Mouse (Mus musculus) neural tube, embryonic 14.5 days (tissue): ENCODE results near the gene Gm11032. TPM values are rescaled to one million over a fixed set of nuclear protein-coding genes. Genes with fewer than 3 reads are reported as not detected.
"Not testable (repeated sequence)": the region's sequence is repeated elsewhere in the genome, so short reads cannot be mapped to it uniquely, and the experiment has no call there.

Experiments
- ATAC-seq: fragments of 200-750 bp; cut with Nextera tagmentation; 2 replicates; pipeline ENCODE4 v1.8.0; 2017; ENCODE audit warnings: low read depth, mild to moderate bottlenecking, moderate TSS enrichment, moderate library complexity
- H3K27ac ChIP-seq: fragments of 300-500 bp; sonication (generic); 2 replicates; pipeline ENCODE4 v1.5.1; 2014; ENCODE audit warnings: low read depth, mild to moderate bottlenecking, control low read depth, low read length, moderate library complexity, mixed read lengths
- H3K27me3 ChIP-seq: fragments of 300-500 bp; sonication (generic); 2 replicates; pipeline ENCODE4 v1.6.1; 2014; ENCODE audit warnings: low read length; ENCODE audit not compliant: control insufficient read depth, insufficient read depth
- H3K36me3 ChIP-seq: fragments of 300-500 bp; sonication (generic); 2 replicates; pipeline ENCODE4 v1.6.1; 2014; ENCODE audit warnings: low read length, mixed read lengths; ENCODE audit not compliant: control insufficient read depth, insufficient read depth
- H3K4me1 ChIP-seq: fragments of 300-500 bp; sonication (generic); 2 replicates; pipeline ENCODE4 v1.6.1; 2014; ENCODE audit warnings: low read length; ENCODE audit not compliant: control insufficient read depth, insufficient read depth
- H3K4me2 ChIP-seq: fragments of 300-500 bp; sonication (generic); 2 replicates; pipeline ENCODE4 v1.6.1; 2014; ENCODE audit warnings: mild to moderate bottlenecking, low read depth, low read length, control low read depth
- H3K4me3 ChIP-seq: fragments of 300-500 bp; sonication (generic); 2 replicates; pipeline ENCODE4 v1.5.1; 2014; ENCODE audit warnings: low read depth, low read length, control low read depth, mixed read lengths
- H3K9ac ChIP-seq: fragments of 300-500 bp; sonication (generic); replicated peaks from 2 replicates; pipeline ENCODE4 v1.6.1; 2014; ENCODE audit warnings: low read depth, mild to moderate bottlenecking, control low read depth, low read length, mixed read lengths
- H3K9me3 ChIP-seq: fragments of 300-500 bp; sonication (generic); 2 replicates; pipeline ENCODE4 v1.6.1; 2016; ENCODE audit warnings: low read length; ENCODE audit not compliant: control insufficient read depth
- WGBS: fragments of 180-500 bp; shearing (Covaris S2); extraction: QIAGEN DNeasy Blood & Tissue Kit; methylation state at CpG from one replicate; pipeline ENCODE4 v1.1.7; 2014; 5-methylcytosine and 5-hydroxymethylcytosine counted together
- polyA plus RNA-seq: library from polyadenylated mRNA; unstranded; fragments of >200 nt; fragmentation: Nextera tagmentation; extraction: Ambion mirVana; gene quantifications from 2 replicates; pipeline ENCODE4 v1.2.1, GENCODE M21; 2014

Gene Gm11032
- polyA plus RNA-seq, 1 experiment from 2014 or later, result not detected

- 59% methylated on average over 5 of the region's 5 CpGs for WGBS
- H3K27ac ChIP-seq, result no peak overlapping the region
These were observed 17.0 kb downstream of the Gm11032 start for GRCm38 (mm10) chr11:4636782-4637342.

DNA sequence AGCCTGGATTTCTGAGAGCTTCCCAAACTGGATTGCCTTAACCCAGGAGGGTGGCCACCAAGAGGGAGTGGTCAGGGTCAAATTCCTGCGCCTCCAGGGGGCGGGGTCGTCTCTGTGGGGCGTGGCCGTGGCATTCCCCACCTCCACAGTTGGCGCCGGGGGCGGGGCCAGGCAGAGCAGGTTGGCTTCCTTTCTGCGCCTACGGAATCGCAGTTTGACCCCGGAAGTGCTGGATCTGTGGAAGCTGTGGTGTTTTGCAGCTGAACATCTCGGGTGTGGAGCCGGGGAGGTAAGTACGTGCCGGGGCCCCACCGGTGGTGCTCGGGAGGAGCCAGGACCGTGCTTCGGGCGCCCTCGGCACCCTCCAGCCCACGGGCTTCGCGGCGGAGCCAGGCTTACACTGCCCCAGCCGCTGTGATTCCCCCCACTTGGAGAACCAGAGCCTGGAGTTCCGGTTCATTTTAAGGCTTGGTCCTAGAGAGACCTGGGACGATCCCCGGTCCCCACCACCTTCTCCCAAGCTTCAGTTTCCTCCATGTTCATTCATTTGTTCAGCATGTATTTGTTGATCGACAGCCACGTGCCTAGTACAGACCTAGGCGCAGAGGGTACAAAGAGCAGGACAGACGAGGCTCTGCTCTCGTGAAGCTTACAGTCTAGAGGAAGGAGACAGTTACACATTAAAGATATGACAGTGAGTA, 17.8 kb downstream of the Gm11032 start, which contains the start of gene Ascc2:
Ascc2 (plus strand) TSS at position 214 of the 701 bp plus-strand sequence.
- peak; percentile 94 for ATAC-seq
- under 1% methylated on average over 35 of the region's 35 CpGs for WGBS
- peak within 1 kb of the TSS; percentile 75 for H3K4me2 ChIP-seq
- peak within 1 kb of the TSS; percentile 51 for H3K9ac ChIP-seq
- peak within 1 kb of the TSS; percentile 71 for H3K4me3 ChIP-seq
- H3K27ac ChIP-seq, result no peak within 1 kb of the TSS
- peaks cover 8% of the 10 kb centered on the region for H3K4me1 ChIP-seq
- H3K9me3 ChIP-seq, result no peaks in the 10 kb centered on the region
- H3K36me3 ChIP-seq, result peaks cover 7% of the 10 kb centered on the region; the same call in 1 of the 2 replicates
- H3K27me3 ChIP-seq, result no peaks in the 10 kb centered on the region

More at GRCm38 (mm10) chr11:4636782-4637342, 17.0 kb downstream of the Gm11032 start:
- H3K9ac ChIP-seq, result no peak overlapping the region
- H3K9me3 ChIP-seq, result no peaks in the 10 kb centered on the region
- peaks cover 8% of the 10 kb centered on the region for H3K4me1 ChIP-seq
- 0 out of 2 replicates have a peak, but pooled peaks have one; percentile 10 for ATAC-seq
- H3K4me2 ChIP-seq, result peak overlapping the region; percentile 75
- H3K36me3 ChIP-seq, result no peaks in the 10 kb centered on the region
- no peaks in the 10 kb centered on the region for H3K27me3 ChIP-seq
- H3K4me3 ChIP-seq, result peak overlapping the region; percentile 71

DNA sequence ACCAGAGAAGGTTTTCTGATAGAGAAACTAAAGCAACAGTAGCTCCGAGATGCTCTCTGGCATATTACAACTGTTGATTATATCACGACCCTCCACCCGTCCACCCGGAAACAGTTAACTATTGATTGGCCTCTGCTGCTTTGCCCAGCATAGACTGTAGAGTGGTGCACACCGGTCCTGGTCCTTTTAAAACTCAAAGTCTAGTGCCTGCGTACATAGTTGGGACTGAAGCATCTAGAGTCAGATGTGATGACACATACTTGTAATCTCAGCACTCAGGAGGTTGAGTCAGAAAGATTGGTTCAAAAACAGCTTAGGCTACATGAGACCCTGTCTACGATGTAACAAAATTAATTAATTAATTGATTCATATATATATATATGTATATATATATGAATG, 18.4 kb downstream of the Gm11032 start:
- H3K4me1 ChIP-seq, result peaks cover 8% of the 10 kb centered on the region
- H3K4me2 ChIP-seq, result peak overlapping the region; percentile 75
- H3K4me3 ChIP-seq, result peak overlapping the region; percentile 71
- no peak overlapping the region for H3K27ac ChIP-seq
- ATAC-seq, result peak; percentile 35; the same call in 1 of the 2 replicates
- H3K9ac ChIP-seq, result peak overlapping the region; percentile 51
- 27% methylated on average over 7 of the region's 7 CpGs for WGBS
- peaks cover 9% of the 10 kb centered on the region; the same call in 1 of the 2 replicates for H3K36me3 ChIP-seq
- no peaks in the 10 kb centered on the region for H3K27me3 ChIP-seq
- H3K9me3 ChIP-seq, result no peaks in the 10 kb centered on the region

GRCm38 (mm10) chr11:4641185-4641584, 21.3 kb downstream of the Gm11032 start:
- H3K4me3 ChIP-seq, result no peak overlapping the region
- peaks cover 9% of the 10 kb centered on the region; the same call in 1 of the 2 replicates for H3K36me3 ChIP-seq
- no peak overlapping the region for H3K9ac ChIP-seq
- H3K4me2 ChIP-seq, result no peak overlapping the region
- peaks cover 8% of the 10 kb centered on the region for H3K4me1 ChIP-seq
- H3K27ac ChIP-seq, result no peak overlapping the region
- no peaks in the 10 kb centered on the region for H3K9me3 ChIP-seq
- no peak for ATAC-seq
- no peaks in the 10 kb centered on the region for H3K27me3 ChIP-seq

GRCm38 (mm10) chr11:4643722-4644121, 23.9 kb downstream of the Gm11032 start:
- peaks cover 1% of the 10 kb centered on the region; the same call in 1 of the 2 replicates for H3K4me1 ChIP-seq
- H3K27me3 ChIP-seq, result no peaks in the 10 kb centered on the region
- H3K9me3 ChIP-seq, result no peaks in the 10 kb centered on the region
- no peak for ATAC-seq
- H3K9ac ChIP-seq, result no peak overlapping the region
- no peak overlapping the region for H3K4me3 ChIP-seq
- peaks cover 29% of the 10 kb centered on the region for H3K36me3 ChIP-seq
- no peak overlapping the region for H3K27ac ChIP-seq
- no peak overlapping the region for H3K4me2 ChIP-seq
- 38% methylated on average over 5 of the region's 5 CpGs for WGBS

- not testable (repeated sequence) for H3K27ac ChIP-seq, H3K4me3 ChIP-seq, H3K9me3 ChIP-seq, H3K4me1 ChIP-seq, H3K9ac ChIP-seq, H3K4me2 ChIP-seq, ATAC-seq, H3K27me3 ChIP-seq
- WGBS, result 94% methylated on average over 4 of the region's 6 CpGs
- peaks cover 34% of the 10 kb centered on the region for H3K36me3 ChIP-seq
These were observed 25.3 kb downstream of the Gm11032 start for GRCm38 (mm10) chr11:4645180-4645579.

DNA sequence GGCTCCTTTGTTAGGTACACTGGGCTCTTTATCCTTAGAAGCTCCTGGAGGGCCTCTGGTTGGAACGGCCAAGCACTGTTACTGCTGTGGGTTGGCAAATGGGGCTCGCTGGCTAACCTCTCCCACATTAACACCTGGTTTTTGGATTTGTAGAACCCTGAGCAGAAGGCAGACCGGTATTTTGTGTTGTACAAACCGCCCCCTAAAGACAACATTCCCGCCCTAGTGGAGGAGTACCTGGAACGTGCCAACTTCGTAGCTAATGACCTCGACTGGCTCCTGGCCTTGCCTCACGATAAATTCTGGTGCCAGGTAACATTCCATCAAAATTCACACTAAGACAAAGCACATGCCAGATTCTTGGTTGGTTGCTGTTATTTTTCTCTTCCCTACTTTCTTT, 26.5 kb downstream of the Gm11032 start:
- WGBS, result 90% methylated on average over 9 of the region's 9 CpGs
- Histone ChIP-seq H3K4me2 (no peak overlapping the region), H3K9me3 (no peaks in the 10 kb centered on the region), H3K9ac (no peak overlapping the region), H3K4me3 (no peak overlapping the region), H3K4me1 (no peaks in the 10 kb centered on the region), H3K36me3 (peaks cover 38% of the 10 kb centered on the region), H3K27ac (no peak overlapping the region), H3K27me3 (no peaks in the 10 kb centered on the region)
- no peak for ATAC-seq

DNA sequence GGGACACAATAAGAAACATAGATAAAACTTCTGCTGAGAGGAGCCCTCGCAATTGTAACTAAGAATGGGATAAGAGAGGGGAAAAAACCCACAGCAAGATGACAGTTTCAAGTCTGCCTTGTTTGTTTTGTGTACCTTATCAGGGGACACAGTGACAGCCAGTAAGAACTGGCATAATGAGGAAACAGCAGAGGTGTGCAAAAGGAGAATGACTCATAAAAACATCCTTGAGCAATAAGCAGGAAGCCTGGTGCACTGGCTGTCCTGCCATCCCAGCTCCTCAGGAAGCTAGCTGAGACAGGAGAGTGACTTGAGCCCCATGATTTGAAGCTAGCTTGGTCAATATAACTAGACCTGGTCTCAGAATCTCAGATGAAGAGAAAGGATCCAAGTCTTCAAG, 40.0 kb downstream of the Gm11032 start:
- Histone ChIP-seq H3K36me3 (peaks cover 18% of the 10 kb centered on the region), H3K27me3 (no peaks in the 10 kb centered on the region), H3K9me3 (no peaks in the 10 kb centered on the region), H3K9ac (no peak overlapping the region), H3K4me1 (no peaks in the 10 kb centered on the region), H3K4me2 (no peak overlapping the region), H3K27ac (no peak overlapping the region), H3K4me3 (no peak overlapping the region)
- WGBS, result 91% methylated on average over 1 of the region's 1 CpGs
- no peak for ATAC-seq

- H3K9ac ChIP-seq, result no peak overlapping the region
- no peaks in the 10 kb centered on the region for H3K27me3 ChIP-seq
- WGBS, result 75% methylated on average over 7 of the region's 7 CpGs
- no peak overlapping the region for H3K4me3 ChIP-seq
- H3K4me1 ChIP-seq, result no peaks in the 10 kb centered on the region
- no peak overlapping the region for H3K27ac ChIP-seq
- H3K36me3 ChIP-seq, result peaks cover 13% of the 10 kb centered on the region
- no peak for ATAC-seq
- H3K9me3 ChIP-seq, result no peaks in the 10 kb centered on the region
- no peak overlapping the region for H3K4me2 ChIP-seq
These were observed 40.6 kb downstream of the Gm11032 start for GRCm38 (mm10) chr11:4660309-4661025.
